Mouse (Mus musculus): ENCODE measurements around the gene Rbp1. TPM values are rescaled to one million over a fixed set of nuclear protein-coding genes. Genes with fewer than 3 reads are reported as not detected.

The Rbp1 gene
- total and polyA plus RNA-seq, 3 experiments = 0.08 to 0.21 TPM; not detected in 1

- no peak overlapping the region for H3K9ac ChIP-seq (ENCODE audit: control insufficient read depth, low read depth, low read length, poor library complexity, severe bottlenecking)
- no peak overlapping the region for H3K27ac ChIP-seq (ENCODE audit: control insufficient read depth, low read depth, low read length)
- H3K36me3 ChIP-seq (ENCODE audit: control insufficient read depth in 1 of 2, insufficient read depth in 2 of 2, low read length in 2 of 2) = no peaks in the 10 kb centered on the region
These were observed 21.1 kb upstream of the Rbp1 start for GRCm38 (mm10) chr9:98401611-98402010.

GRCm38 (mm10) chr9:98407771-98408170 is 15.0 kb upstream of the Rbp1 start:
- TF ChIP-seq ETS1 (IDR thresholded peaks at IDR 0.05; ENCODE audit: low read depth, low read length) (no peak), USF2 (IDR thresholded peaks at IDR 0.05; ENCODE audit: borderline replicate concordance in 1 of 2, insufficient read depth in 1 of 2, low read depth in 1 of 2, low read length in 2 of 2) (no peak), KAT2A (conservative IDR thresholded peaks at IDR 0.05; ENCODE audit: low read depth, low read length) (no peak), MAFK (IDR thresholded peaks at IDR 0.05; ENCODE audit: borderline replicate concordance, low read depth, low read length) (no peak), ELF1 (IDR thresholded peaks at IDR 0.05; ENCODE audit: low read depth, low read length) (no peak), CTCF (IDR thresholded peaks at IDR 0.05 in 2 of 3, conservative IDR thresholded peaks at IDR 0.05 in 1 of 3; ENCODE audit: control insufficient read depth in 1 of 3, insufficient read depth in 1 of 3, low read depth in 2 of 3, low read length in 3 of 3, poor library complexity in 1 of 3, severe bottlenecking in 1 of 3) (no peak), POLR2AphosphoS5 (IDR thresholded peaks at IDR 0.05; ENCODE audit: borderline replicate concordance, low read depth, low read length) (no peak), GATA1 (IDR thresholded peaks at IDR 0.05; ENCODE audit: low read depth, low read length) (no peak)
- Histone ChIP-seq H3K36me3 (ENCODE audit: control insufficient read depth in 1 of 2, insufficient read depth in 2 of 2, low read length in 2 of 2) (no peaks in the 10 kb centered on the region), H3K9me3 (replicated peaks; ENCODE audit: insufficient read depth, low read length) (no peaks in the 10 kb centered on the region), H3K27me3 (ENCODE audit: control insufficient read depth in 1 of 2, insufficient read depth in 2 of 2, low read length in 2 of 2) (no peaks in the 10 kb centered on the region), H3K27ac (ENCODE audit: control insufficient read depth, low read depth, low read length) (no peak overlapping the region), H3K79me2 (ENCODE audit: control insufficient read depth, insufficient read depth, low read length, poor library complexity) (no peaks in the 10 kb centered on the region), H3K9ac (ENCODE audit: control insufficient read depth, low read depth, low read length, poor library complexity, severe bottlenecking) (no peak overlapping the region), H3K4me3 (ENCODE audit: control insufficient read depth in 1 of 2, insufficient read depth in 1 of 2, low read depth in 2 of 2, low read length in 2 of 2) (no peak overlapping the region), H3K4me1 (ENCODE audit: control insufficient read depth in 1 of 2, insufficient read depth in 2 of 2, low read length in 2 of 2) (no peaks in the 10 kb centered on the region)
- DNase-seq (ENCODE audit: low read depth, low spot score) = no peak

More at GRCm38 (mm10) chr9:98401611-98402010, 21.1 kb upstream of the Rbp1 start:
- TF ChIP-seq ZNF384 (IDR thresholded peaks at IDR 0.05; ENCODE audit: low read depth, low read length) (no peak), JUND (IDR thresholded peaks at IDR 0.05; ENCODE audit: low read depth, low read length) (no peak), EP300 (IDR thresholded peaks at IDR 0.05; ENCODE audit: low read depth in 1 of 2, low read length in 2 of 2) (no peak), E2F4 (IDR thresholded peaks at IDR 0.05; ENCODE audit: borderline replicate concordance, low read depth, low read length) (no peak), CHD2 (IDR thresholded peaks at IDR 0.05; ENCODE audit: low read length) (no peak), TBP (IDR thresholded peaks at IDR 0.05; ENCODE audit: low read depth, low read length) (no peak), RCOR1 (IDR thresholded peaks at IDR 0.05; ENCODE audit: low read depth, low read length) (no peak), USF1 (IDR thresholded peaks at IDR 0.05; ENCODE audit: low read depth, low read length) (no peak), TAL1 (IDR thresholded peaks at IDR 0.05; ENCODE audit: low read length) (no peak), HCFC1 (IDR thresholded peaks at IDR 0.05; ENCODE audit: low read depth, low read length) (no peak), GATA1 (IDR thresholded peaks at IDR 0.05; ENCODE audit: low read depth, low read length) (no peak)
- H3K4me1 ChIP-seq (ENCODE audit: control insufficient read depth in 1 of 2, insufficient read depth in 2 of 2, low read length in 2 of 2) = no peaks in the 10 kb centered on the region
- H3K27me3 ChIP-seq (ENCODE audit: control insufficient read depth in 1 of 2, insufficient read depth in 2 of 2, low read length in 2 of 2) = no peaks in the 10 kb centered on the region
- no peaks in the 10 kb centered on the region for H3K79me2 ChIP-seq (ENCODE audit: control insufficient read depth, insufficient read depth, low read length, poor library complexity)
- no peaks in the 10 kb centered on the region for H3K9me3 ChIP-seq (replicated peaks; ENCODE audit: insufficient read depth, low read length)
- H3K4me3 ChIP-seq (ENCODE audit: control insufficient read depth in 1 of 2, insufficient read depth in 1 of 2, low read depth in 2 of 2, low read length in 2 of 2) = no peak overlapping the region
- DNase-seq (ENCODE audit: low read depth, low spot score) = no peak

Data from MEL (cell line).